Mouse (Mus musculus) midbrain, embryonic 15.5 days (tissue): ENCODE data around the gene Mrpl12. TPM values are rescaled to one million over a fixed set of nuclear protein-coding genes. Genes with fewer than 3 reads are reported as not detected.

Source experiments
- ATAC-seq: fragments of 200-750 bp; cut with Nextera tagmentation; replicated peaks from 2 replicates; pipeline ENCODE4 v1.8.0; 2017; ENCODE audit warnings: moderate TSS enrichment
- H3K27ac ChIP-seq: fragments of 300-500 bp; sonication (generic); 2 replicates; pipeline ENCODE4 v1.5.1; 2015; ENCODE audit warnings: mild to moderate bottlenecking, inconsistent platforms
- H3K27me3 ChIP-seq: fragments of 300-500 bp; sonication (generic); replicated peaks from 2 replicates; pipeline ENCODE4 v1.6.1; 2015; ENCODE audit warnings: inconsistent platforms
- H3K36me3 ChIP-seq: fragments of 300-500 bp; sonication (generic); replicated peaks from 2 replicates; pipeline ENCODE4 v1.6.1; 2015; ENCODE audit warnings: inconsistent platforms
- H3K4me1 ChIP-seq: fragments of 300-500 bp; sonication (generic); 2 replicates; pipeline ENCODE4 v1.6.1; 2015; ENCODE audit warnings: inconsistent platforms
- H3K4me2 ChIP-seq: fragments of 300-500 bp; sonication (generic); 2 replicates; pipeline ENCODE4 v1.6.1; 2015; ENCODE audit warnings: inconsistent platforms, mild to moderate bottlenecking, moderate library complexity
- H3K4me3 ChIP-seq: fragments of 300-500 bp; sonication (generic); 2 replicates; pipeline ENCODE4 v1.5.1; 2015; ENCODE audit warnings: mild to moderate bottlenecking, inconsistent platforms
- H3K9ac ChIP-seq: fragments of 300-500 bp; sonication (generic); 2 replicates; pipeline ENCODE4 v1.6.1; 2015; ENCODE audit warnings: mild to moderate bottlenecking, inconsistent platforms
- H3K9me3 ChIP-seq: fragments of 300-500 bp; sonication (generic); 2 replicates; pipeline ENCODE4 v1.6.1; 2016; ENCODE audit warnings: inconsistent platforms
- WGBS: fragments of 180-500 bp; shearing (Covaris S2); methylation state at CpG from one replicate; pipeline ENCODE4 v1.1.7; 2015; ENCODE audit warnings: mixed read lengths; 5-methylcytosine and 5-hydroxymethylcytosine counted together
- polyA plus RNA-seq: library from polyadenylated mRNA; unstranded; fragments of >200 nt; fragmentation: Nextera tagmentation; extraction: Ambion mirVana; gene quantifications from 2 replicates; pipeline ENCODE4 v1.2.1, GENCODE M21; 2015

Mrpl12 gene
- 112 and 115 TPM in 2 replicates for polyA plus RNA-seq

GRCm38 (mm10) chr11:120484265-120484981, at the start of gene Mrpl12:
Mrpl12 (plus strand) TSS chr11:120484613.
- peaks cover 22% of the 10 kb centered on the region for H3K4me1 ChIP-seq
- H3K9ac ChIP-seq: peak within 1 kb of the TSS; percentile 93
- H3K36me3 ChIP-seq: peaks cover 36% of the 10 kb centered on the region
- H3K9me3 ChIP-seq: no peaks in the 10 kb centered on the region
- H3K27ac ChIP-seq: peak within 1 kb of the TSS; percentile 87
- H3K27me3 ChIP-seq: no peaks in the 10 kb centered on the region
- peak within 1 kb of the TSS; percentile 90 for H3K4me2 ChIP-seq
- H3K4me3 ChIP-seq: peak within 1 kb of the TSS; percentile 81
- WGBS: under 1% methylated on average over 60 of the region's 60 CpGs
- peak; percentile 95 for ATAC-seq

GRCm38 (mm10) chr11:120437152-120437856, 47.1 kb upstream of the Mrpl12 start, which contains the start of gene Nploc4:
Nploc4 (minus strand) TSS chr11:120437708.
- ATAC-seq: peak; percentile 78; the same call in 1 of the 2 replicates
- no peaks in the 10 kb centered on the region for H3K9me3 ChIP-seq
- under 1% methylated on average over 75 of the region's 77 CpGs for WGBS
- H3K4me1 ChIP-seq: peaks cover 14% of the 10 kb centered on the region
- peak within 1 kb of the TSS; percentile 98 for H3K9ac ChIP-seq
- peak within 1 kb of the TSS; percentile 85 for H3K27ac ChIP-seq
- peak within 1 kb of the TSS; percentile 72 for H3K4me2 ChIP-seq
- peaks cover 8% of the 10 kb centered on the region; the same call in 1 of the 2 replicates for H3K36me3 ChIP-seq
- no peaks in the 10 kb centered on the region for H3K27me3 ChIP-seq
- peak within 1 kb of the TSS; percentile 97 for H3K4me3 ChIP-seq

- Histone ChIP-seq H3K4me1 (peaks cover 14% of the 10 kb centered on the region), H3K27me3 (no peaks in the 10 kb centered on the region), H3K36me3 (peaks cover 2% of the 10 kb centered on the region; the same call in 1 of the 2 replicates), H3K27ac (no peak overlapping the region), H3K9ac (no peak overlapping the region; the same call in 1 of the 2 replicates), H3K4me3 (peak overlapping the region; percentile 97), H3K9me3 (no peaks in the 10 kb centered on the region), H3K4me2 (peak overlapping the region; percentile 72)
- 27% methylated on average over 12 of the region's 12 CpGs for WGBS
- no peak for ATAC-seq
Observed at GRCm38 (mm10) chr11:120437857-120438385, 46.5 kb upstream of the Mrpl12 start.

- no peak within 1 kb of the TSS for H3K4me2 ChIP-seq
- ATAC-seq: no peak
- no peaks in the 10 kb centered on the region for H3K36me3 ChIP-seq
- H3K9ac ChIP-seq: no peak within 1 kb of the TSS
- H3K4me3 ChIP-seq: no peak within 1 kb of the TSS
- H3K27ac ChIP-seq: no peak within 1 kb of the TSS
- H3K9me3 ChIP-seq: no peaks in the 10 kb centered on the region
- no peaks in the 10 kb centered on the region for H3K27me3 ChIP-seq
- 87% methylated on average over 3 of the region's 3 CpGs for WGBS
- no peaks in the 10 kb centered on the region for H3K4me1 ChIP-seq
Observed at GRCm38 (mm10) chr11:120442344-120442743, 42.1 kb upstream of the Mrpl12 start, which contains the start of gene Tspan10. Tspan10 (plus strand) TSS chr11:120442644.

GRCm38 (mm10) chr11:120442765-120443280, 41.6 kb upstream of the Mrpl12 start:
- H3K4me2 ChIP-seq: no peak overlapping the region
- no peak overlapping the region for H3K4me3 ChIP-seq
- H3K27ac ChIP-seq: no peak overlapping the region
- 87% methylated on average over 3 of the region's 3 CpGs for WGBS
- H3K36me3 ChIP-seq: no peaks in the 10 kb centered on the region
- no peak overlapping the region for H3K9ac ChIP-seq
- no peaks in the 10 kb centered on the region for H3K9me3 ChIP-seq
- H3K27me3 ChIP-seq: no peaks in the 10 kb centered on the region
- H3K4me1 ChIP-seq: no peaks in the 10 kb centered on the region
- no peak for ATAC-seq

GRCm38 (mm10) chr11:120444106-120444505, 40.3 kb upstream of the Mrpl12 start:
- Histone ChIP-seq H3K27me3 (no peaks in the 10 kb centered on the region), H3K9me3 (no peaks in the 10 kb centered on the region), H3K9ac (no peak overlapping the region), H3K4me1 (no peaks in the 10 kb centered on the region), H3K4me2 (no peak overlapping the region), H3K4me3 (no peak overlapping the region), H3K36me3 (no peaks in the 10 kb centered on the region), H3K27ac (no peak overlapping the region)
- ATAC-seq: no peak
- WGBS: 70% methylated on average over 6 of the region's 6 CpGs

- no peak overlapping the region for H3K4me3 ChIP-seq
- no peak for ATAC-seq
- WGBS: 84% methylated on average over 3 of the region's 3 CpGs
- H3K9me3 ChIP-seq: no peaks in the 10 kb centered on the region
- no peaks in the 10 kb centered on the region for H3K4me1 ChIP-seq
- no peak overlapping the region for H3K27ac ChIP-seq
- no peaks in the 10 kb centered on the region for H3K27me3 ChIP-seq
- H3K9ac ChIP-seq: no peak overlapping the region
- H3K4me2 ChIP-seq: no peak overlapping the region
- H3K36me3 ChIP-seq: no peaks in the 10 kb centered on the region
Observed at GRCm38 (mm10) chr11:120445475-120445874, 38.9 kb upstream of the Mrpl12 start.

GRCm38 (mm10) chr11:120447179-120447578, 37.2 kb upstream of the Mrpl12 start:
- no peak overlapping the region for H3K4me2 ChIP-seq
- 84% methylated on average over 7 of the region's 7 CpGs for WGBS
- no peak for ATAC-seq
- H3K27ac ChIP-seq: no peak overlapping the region
- no peaks in the 10 kb centered on the region for H3K27me3 ChIP-seq
- no peak overlapping the region for H3K9ac ChIP-seq
- H3K4me1 ChIP-seq: no peaks in the 10 kb centered on the region
- no peak overlapping the region for H3K4me3 ChIP-seq
- H3K9me3 ChIP-seq: no peaks in the 10 kb centered on the region
- H3K36me3 ChIP-seq: no peaks in the 10 kb centered on the region

- ATAC-seq: no peak
- Histone ChIP-seq H3K36me3 (no peaks in the 10 kb centered on the region), H3K4me3 (no peak overlapping the region), H3K9me3 (no peaks in the 10 kb centered on the region), H3K4me1 (peaks cover 6% of the 10 kb centered on the region), H3K9ac (no peak overlapping the region), H3K4me2 (no peak overlapping the region), H3K27me3 (no peaks in the 10 kb centered on the region), H3K27ac (no peak overlapping the region)
- 53% methylated on average over 3 of the region's 3 CpGs for WGBS
Observed at GRCm38 (mm10) chr11:120452246-120452645, 32.2 kb upstream of the Mrpl12 start.

GRCm38 (mm10) chr11:120453306-120453705, 31.1 kb upstream of the Mrpl12 start, which contains the start of gene Pde6g:
Pde6g (minus strand) TSS chr11:120453500.
- H3K36me3 ChIP-seq: no peaks in the 10 kb centered on the region
- H3K27me3 ChIP-seq: no peaks in the 10 kb centered on the region
- H3K9ac ChIP-seq: no peak within 1 kb of the TSS
- H3K4me1 ChIP-seq: peaks cover 9% of the 10 kb centered on the region
- H3K4me3 ChIP-seq: no peak within 1 kb of the TSS
- no peak within 1 kb of the TSS for H3K4me2 ChIP-seq
- no peaks in the 10 kb centered on the region for H3K9me3 ChIP-seq
- ATAC-seq: no peak
- 92% methylated on average over 4 of the region's 4 CpGs for WGBS
- no peak within 1 kb of the TSS for H3K27ac ChIP-seq

- 91% methylated on average over 4 of the region's 4 CpGs for WGBS
- Histone ChIP-seq H3K4me2 (no peak overlapping the region), H3K27me3 (no peaks in the 10 kb centered on the region), H3K4me3 (no peak overlapping the region), H3K36me3 (no peaks in the 10 kb centered on the region), H3K4me1 (peaks cover 22% of the 10 kb centered on the region), H3K27ac (no peak overlapping the region), H3K9me3 (no peaks in the 10 kb centered on the region), H3K9ac (no peak overlapping the region)
- ATAC-seq: no peak
Observed at GRCm38 (mm10) chr11:120454965-120455364, 29.4 kb upstream of the Mrpl12 start.

- no peak overlapping the region for H3K9ac ChIP-seq
- 97% methylated on average over 7 of the region's 7 CpGs for WGBS
- peaks cover 22% of the 10 kb centered on the region for H3K4me1 ChIP-seq
- H3K4me2 ChIP-seq: no peak overlapping the region
- H3K9me3 ChIP-seq: no peaks in the 10 kb centered on the region
- H3K27ac ChIP-seq: no peak overlapping the region
- no peaks in the 10 kb centered on the region for H3K27me3 ChIP-seq
- no peak for ATAC-seq
- H3K36me3 ChIP-seq: no peaks in the 10 kb centered on the region
- no peak overlapping the region for H3K4me3 ChIP-seq
Observed at GRCm38 (mm10) chr11:120455413-120455812, 29.0 kb upstream of the Mrpl12 start.
